Mouse (Mus musculus) stomach, postnatal 0 days (tissue): ENCODE measurements around the gene BC017158. TPM values are rescaled to one million over a fixed set of nuclear protein-coding genes. Genes with fewer than 3 reads are reported as not detected.

Experiments
- ATAC-seq: fragments of 200-750 bp; cut with Nextera tagmentation; 2 replicates; pipeline ENCODE4 v1.8.0; 2017; ENCODE audit not compliant: low FRiP score, low TSS enrichment
- DNase-seq: peaks from one replicate; pipeline ENCODE4 v3.0.0-alpha.2; 2016; ENCODE audit warnings: low spot score
- H3K27ac ChIP-seq: fragments of 300-500 bp; sonication (generic); replicated peaks from 2 replicates; pipeline ENCODE4 v1.5.1; 2014; ENCODE audit warnings: mild to moderate bottlenecking, control low read depth
- H3K27me3 ChIP-seq: fragments of 300-500 bp; sonication (generic); 2 replicates; pipeline ENCODE4 v1.6.1; 2014; ENCODE audit warnings: low read length; ENCODE audit not compliant: control insufficient read depth, insufficient read depth
- H3K36me3 ChIP-seq: fragments of 300-500 bp; sonication (generic); 2 replicates; pipeline ENCODE4 v1.6.1; 2014; ENCODE audit warnings: low read length, mixed read lengths; ENCODE audit not compliant: control insufficient read depth, insufficient read depth
- H3K4me1 ChIP-seq: fragments of 300-500 bp; sonication (generic); replicated peaks from 2 replicates; pipeline ENCODE4 v1.6.1; 2014; ENCODE audit warnings: antibody characterized with exemption; ENCODE audit not compliant: control insufficient read depth, insufficient read depth
- H3K4me2 ChIP-seq: fragments of 300-500 bp; sonication (generic); replicated peaks from 2 replicates; pipeline ENCODE4 v1.6.1; 2014; ENCODE audit warnings: low read depth, mild to moderate bottlenecking, control low read depth, moderate library complexity
- H3K4me3 ChIP-seq: fragments of 300-500 bp; sonication (generic); 2 replicates; pipeline ENCODE4 v1.5.1; 2014; ENCODE audit warnings: low read depth, low read length, control low read depth
- H3K9ac ChIP-seq: fragments of 300-500 bp; sonication (generic); 2 replicates; pipeline ENCODE4 v1.6.1; 2014; ENCODE audit warnings: mild to moderate bottlenecking, low read length, control low read depth, mixed read lengths
- H3K9me3 ChIP-seq: fragments of 300-500 bp; sonication (generic); 2 replicates; pipeline ENCODE4 v1.6.1; 2016; ENCODE audit warnings: low read length; ENCODE audit not compliant: control insufficient read depth
- CTCF ChIP-seq: IDR thresholded peaks from 2 replicates; pipeline ENCODE4 v1.5.1; 2016; ENCODE audit warnings: antibody characterized with exemption, low read depth, mild to moderate bottlenecking, moderate library complexity
- EP300 ChIP-seq: optimal IDR thresholded peaks from 2 replicates; pipeline ENCODE3; 2016; ENCODE audit warnings: antibody characterized with exemption
- WGBS: fragments of 180-500 bp; shearing (Covaris S2); extraction: QIAGEN DNeasy Blood & Tissue Kit; methylation state at CpG from one replicate; pipeline ENCODE4 v1.1.7; 2014; 5-methylcytosine and 5-hydroxymethylcytosine counted together
- polyA plus RNA-seq: library from polyadenylated mRNA; unstranded; fragments of >200 nt; fragmentation: Nextera tagmentation; extraction: Ambion mirVana; gene quantifications from 2 replicates; pipeline ENCODE4 v1.2.1, GENCODE M21; 2015

BC017158 gene
- polyA plus RNA-seq, 1 experiment from 2014 or later: 17.0 TPM

GRCm38 (mm10) chr7:128240131-128240784 lies 57.7 kb downstream of the BC017158 start:
- Histone ChIP-seq H3K4me2 (no peak overlapping the region), H3K9me3 (no peaks in the 10 kb centered on the region), H3K36me3 (peaks cover 35% of the 10 kb centered on the region), H3K9ac (peak overlapping the region; percentile 27; the same call in 1 of the 2 replicates), H3K27me3 (no peaks in the 10 kb centered on the region), H3K4me3 (no peak overlapping the region), H3K27ac (no peak overlapping the region), H3K4me1 (no peaks in the 10 kb centered on the region; the same call in 1 of the 2 replicates)
- ATAC-seq (no peak), DNase-seq (no peak)
- no peak for TF ChIP-seq EP300
- 92% methylated on average over 27 of the region's 27 CpGs for WGBS

GRCm38 (mm10) chr7:128238991-128239390 lies 59.0 kb downstream of the BC017158 start:
- 20% methylated on average over 4 of the region's 4 CpGs for WGBS
- Histone ChIP-seq H3K4me1 (no peaks in the 10 kb centered on the region; the same call in 1 of the 2 replicates), H3K36me3 (peaks cover 26% of the 10 kb centered on the region), H3K27me3 (no peaks in the 10 kb centered on the region), H3K9ac (no peak overlapping the region), H3K4me2 (peak overlapping the region; percentile 58), H3K27ac (peak overlapping the region; percentile 88), H3K4me3 (peak overlapping the region; percentile 71), H3K9me3 (no peaks in the 10 kb centered on the region)
- ATAC-seq (no peak), DNase-seq (peak; percentile 31)
- TF ChIP-seq EP300: no peak
- peak; percentile 74 for TF ChIP-seq CTCF

- H3K4me3 ChIP-seq: peak within 1 kb of the TSS; percentile 71
- DNase-seq (peak; percentile 100), ATAC-seq (peak; percentile 89)
- H3K4me2 ChIP-seq: peak within 1 kb of the TSS; percentile 81
- H3K27ac ChIP-seq: peak within 1 kb of the TSS; percentile 98
- TF ChIP-seq EP300 (no peak), CTCF (peak; percentile 60)
- H3K27me3 ChIP-seq: no peaks in the 10 kb centered on the region
- no peaks in the 10 kb centered on the region; the same call in 1 of the 2 replicates for H3K4me1 ChIP-seq
- no peaks in the 10 kb centered on the region for H3K9me3 ChIP-seq
- under 1% methylated on average over 71 of the region's 72 CpGs for WGBS
- H3K9ac ChIP-seq: peak within 1 kb of the TSS; percentile 89
- peaks cover 25% of the 10 kb centered on the region for H3K36me3 ChIP-seq
Observed at GRCm38 (mm10) chr7:128237927-128238778, 59.8 kb downstream of the BC017158 start, which contains the start of gene 9130023H24Rik. TSS of gene 9130023H24Rik (minus strand) at chr7:128238031.

- TF ChIP-seq CTCF (no peak), EP300 (peak; percentile 48)
- Histone ChIP-seq H3K27ac (peak overlapping the region; percentile 98), H3K9ac (peak overlapping the region; percentile 89), H3K4me3 (peak overlapping the region; percentile 71), H3K27me3 (no peaks in the 10 kb centered on the region), H3K4me1 (no peaks in the 10 kb centered on the region; the same call in 1 of the 2 replicates), H3K9me3 (no peaks in the 10 kb centered on the region), H3K36me3 (peaks cover 22% of the 10 kb centered on the region), H3K4me2 (peak overlapping the region; percentile 81)
- under 1% methylated on average over 25 of the region's 25 CpGs for WGBS
- DNase-seq: no peak
- ATAC-seq: no peak
Observed at GRCm38 (mm10) chr7:128237593-128237926, 60.4 kb downstream of the BC017158 start.

- Histone ChIP-seq H3K4me2 (peak within 1 kb of the TSS; percentile 81), H3K9me3 (no peaks in the 10 kb centered on the region), H3K4me3 (peak within 1 kb of the TSS; percentile 71), H3K9ac (peak within 1 kb of the TSS; percentile 89), H3K36me3 (peaks cover 18% of the 10 kb centered on the region), H3K27ac (peak within 1 kb of the TSS; percentile 98), H3K27me3 (no peaks in the 10 kb centered on the region), H3K4me1 (no peaks in the 10 kb centered on the region; the same call in 1 of the 2 replicates)
- WGBS: 22% methylated on average over 37 of the region's 37 CpGs
- ATAC-seq (peak; percentile 40), DNase-seq (peak; percentile 84)
- no peak for TF ChIP-seq EP300
- TF ChIP-seq CTCF: peak; percentile 86
Observed at GRCm38 (mm10) chr7:128236856-128237592, 60.9 kb downstream of the BC017158 start, which contains the start of gene Armc5. TSS of gene Armc5 (plus strand) at chr7:128237342.
